Mouse (Mus musculus): ENCODE measurements around the gene Sh3gl1. TPM values are rescaled to one million over a fixed set of nuclear protein-coding genes. Genes with fewer than 3 reads are reported as not detected.
A peak's percentile ranks its signal among the peaks of the same experiment; 100 is the strongest.

The Sh3gl1 gene
- polyA plus RNA-seq, 1 experiment, result 74.1 TPM

GRCm38 (mm10) chr17:56032127-56032733 is 4.2 kb downstream of the Sh3gl1 start:
- H3K4me1 ChIP-seq (ENCODE audit: control insufficient read depth, insufficient read depth, low read length), result peaks cover 18% of the 10 kb centered on the region

GRCm38 (mm10) chr17:56031431-56031830 is 5.0 kb downstream of the Sh3gl1 start:
- TF ChIP-seq POLR2A (IDR thresholded peaks at IDR 0.05; ENCODE audit: borderline replicate concordance, extremely low read depth, low read depth, low read length) (no peak), CTCF (IDR thresholded peaks at IDR 0.05; ENCODE audit: insufficient read depth, low read length) (no peak)
- H3K4me3 ChIP-seq (replicated peaks; ENCODE audit: extremely low read depth, low read depth, low read length), result no peak overlapping the region
- WGBS, result 89% methylated on average over 7 of the region's 7 CpGs
- peaks cover 16% of the 10 kb centered on the region for H3K4me1 ChIP-seq (ENCODE audit: control insufficient read depth, insufficient read depth, low read length)
- DNase-seq, result no peak

More at GRCm38 (mm10) chr17:56032127-56032733, 4.2 kb downstream of the Sh3gl1 start:
- WGBS, result 54% methylated on average over 6 of the region's 6 CpGs
- no peak overlapping the region for H3K4me3 ChIP-seq (replicated peaks; ENCODE audit: extremely low read depth, low read depth, low read length)
- TF ChIP-seq POLR2A (IDR thresholded peaks at IDR 0.05; ENCODE audit: borderline replicate concordance, extremely low read depth, low read depth, low read length) (no peak), CTCF (IDR thresholded peaks at IDR 0.05; ENCODE audit: insufficient read depth, low read length) (no peak)
- no peak for DNase-seq

- DNase-seq, result no peak
- 22% methylated on average over 5 of the region's 5 CpGs for WGBS
- peaks cover 16% of the 10 kb centered on the region for H3K4me1 ChIP-seq (ENCODE audit: control insufficient read depth, insufficient read depth, low read length)
- H3K4me3 ChIP-seq (replicated peaks; ENCODE audit: extremely low read depth, low read depth, low read length), result no peak overlapping the region
- TF ChIP-seq CTCF (IDR thresholded peaks at IDR 0.05; ENCODE audit: insufficient read depth, low read length) (0 out of 2 replicates have a peak, but pooled peaks have one; percentile 12), POLR2A (IDR thresholded peaks at IDR 0.05; ENCODE audit: borderline replicate concordance, extremely low read depth, low read depth, low read length) (no peak)
Observed at GRCm38 (mm10) chr17:56030919-56031318, 5.5 kb downstream of the Sh3gl1 start.

GRCm38 (mm10) chr17:56030238-56030870 is 6.1 kb downstream of the Sh3gl1 start:
- Histone ChIP-seq H3K4me3 (replicated peaks; ENCODE audit: extremely low read depth, low read depth, low read length) (no peak overlapping the region), H3K4me1 (ENCODE audit: control insufficient read depth, insufficient read depth, low read length) (peaks cover 16% of the 10 kb centered on the region)
- DNase-seq, result no peak
- 81% methylated on average over 9 of the region's 9 CpGs for WGBS
- TF ChIP-seq CTCF (IDR thresholded peaks at IDR 0.05; ENCODE audit: insufficient read depth, low read length), result no peak
- no peak for TF ChIP-seq POLR2A (IDR thresholded peaks at IDR 0.05; ENCODE audit: borderline replicate concordance, extremely low read depth, low read depth, low read length)

GRCm38 (mm10) chr17:56027801-56028441 is 8.5 kb downstream of the Sh3gl1 start:
- peaks cover 21% of the 10 kb centered on the region for H3K4me1 ChIP-seq (ENCODE audit: control insufficient read depth, insufficient read depth, low read length)
- no peak for DNase-seq
- 75% methylated on average over 5 of the region's 5 CpGs for WGBS

GRCm38 (mm10) chr17:56026881-56027280 is 9.6 kb downstream of the Sh3gl1 start:
- no peak overlapping the region for H3K4me3 ChIP-seq (replicated peaks; ENCODE audit: extremely low read depth, low read depth, low read length)
- TF ChIP-seq CTCF (IDR thresholded peaks at IDR 0.05; ENCODE audit: insufficient read depth, low read length) (no peak), POLR2A (IDR thresholded peaks at IDR 0.05; ENCODE audit: borderline replicate concordance, extremely low read depth, low read depth, low read length) (no peak)
- 55% methylated on average over 1 of the region's 1 CpGs for whole genome bisulfite sequencing
- no peak for DNase-seq
- peaks cover 24% of the 10 kb centered on the region for H3K4me1 ChIP-seq (ENCODE audit: control insufficient read depth, insufficient read depth, low read length)

More at GRCm38 (mm10) chr17:56027801-56028441, 8.5 kb downstream of the Sh3gl1 start:
- TF ChIP-seq CTCF (IDR thresholded peaks at IDR 0.05; ENCODE audit: insufficient read depth, low read length), result no peak
- no peak for TF ChIP-seq POLR2A (IDR thresholded peaks at IDR 0.05; ENCODE audit: borderline replicate concordance, extremely low read depth, low read depth, low read length)
- H3K4me3 ChIP-seq (replicated peaks; ENCODE audit: extremely low read depth, low read depth, low read length), result no peak overlapping the region

GRCm38 (mm10) chr17:56026303-56026702 is 10.1 kb downstream of the Sh3gl1 start:
- H3K4me3 ChIP-seq (replicated peaks; ENCODE audit: extremely low read depth, low read depth, low read length), result no peak overlapping the region
- 63% methylated on average over 1 of the region's 1 CpGs for WGBS
- H3K4me1 ChIP-seq (ENCODE audit: control insufficient read depth, insufficient read depth, low read length), result peaks cover 23% of the 10 kb centered on the region
- no peak for DNase-seq
- TF ChIP-seq CTCF (IDR thresholded peaks at IDR 0.05; ENCODE audit: insufficient read depth, low read length) (no peak), POLR2A (IDR thresholded peaks at IDR 0.05; ENCODE audit: borderline replicate concordance, extremely low read depth, low read depth, low read length) (no peak)

GRCm38 (mm10) chr17:56024931-56025330 is 11.5 kb downstream of the Sh3gl1 start:
- peaks cover 21% of the 10 kb centered on the region for H3K4me1 ChIP-seq (ENCODE audit: control insufficient read depth, insufficient read depth, low read length)

GRCm38 (mm10) chr17:56024476-56024875 is 12.0 kb downstream of the Sh3gl1 start:
- Histone ChIP-seq H3K4me1 (ENCODE audit: control insufficient read depth, insufficient read depth, low read length) (peaks cover 21% of the 10 kb centered on the region), H3K4me3 (replicated peaks; ENCODE audit: extremely low read depth, low read depth, low read length) (no peak overlapping the region)
- DNase-seq, result no peak
- TF ChIP-seq POLR2A (IDR thresholded peaks at IDR 0.05; ENCODE audit: borderline replicate concordance, extremely low read depth, low read depth, low read length) (no peak), CTCF (IDR thresholded peaks at IDR 0.05; ENCODE audit: insufficient read depth, low read length) (no peak)
- WGBS, result 58% methylated on average over 2 of the region's 2 CpGs

More at GRCm38 (mm10) chr17:56024931-56025330, 11.5 kb downstream of the Sh3gl1 start:
- no peak for TF ChIP-seq CTCF (IDR thresholded peaks at IDR 0.05; ENCODE audit: insufficient read depth, low read length)
- TF ChIP-seq POLR2A (IDR thresholded peaks at IDR 0.05; ENCODE audit: borderline replicate concordance, extremely low read depth, low read depth, low read length), result no peak
- no peak for DNase-seq
- H3K4me3 ChIP-seq (replicated peaks; ENCODE audit: extremely low read depth, low read depth, low read length), result no peak overlapping the region
- 58% methylated on average over 5 of the region's 5 CpGs for WGBS

All from lung, adult 2 months (tissue).